Mouse (Mus musculus) stomach, embryonic 16.5 days (tissue): ENCODE data around the gene Tmem35b. TPM values are rescaled to one million over a fixed set of nuclear protein-coding genes. Genes with fewer than 3 reads are reported as not detected.
A peak's percentile ranks its signal among the peaks of the same experiment; 100 is the strongest.

Source experiments
- ATAC-seq: fragments of 200-750 bp; cut with Nextera tagmentation; 2 replicates; pipeline ENCODE4 v1.8.0; 2017; ENCODE audit warnings: moderate number of reproducible peaks, moderate TSS enrichment; ENCODE audit not compliant: insufficient read depth, low FRiP score
- H3K27ac ChIP-seq: fragments of 300-500 bp; sonication (generic); 2 replicates; pipeline ENCODE4 v1.5.1; 2014; ENCODE audit warnings: low read length
- H3K27me3 ChIP-seq: fragments of 300-500 bp; sonication (generic); 2 replicates; pipeline ENCODE4 v1.6.1; 2014; ENCODE audit warnings: low read length, control low read depth, mixed read lengths; ENCODE audit not compliant: control insufficient read depth, insufficient read depth
- H3K36me3 ChIP-seq: fragments of 300-500 bp; sonication (generic); 2 replicates; pipeline ENCODE4 v1.6.1; 2014; ENCODE audit warnings: low read length; ENCODE audit not compliant: control insufficient read depth, insufficient read depth
- H3K4me1 ChIP-seq: fragments of 300-500 bp; sonication (generic); 2 replicates; pipeline ENCODE4 v1.6.1; 2014; ENCODE audit warnings: low read length, control low read depth, mixed read lengths; ENCODE audit not compliant: control insufficient read depth, insufficient read depth
- H3K4me2 ChIP-seq: fragments of 300-500 bp; sonication (generic); 2 replicates; pipeline ENCODE4 v1.6.1; 2014; ENCODE audit warnings: low read depth, low read length, mixed read lengths
- H3K4me3 ChIP-seq: fragments of 300-500 bp; sonication (generic); replicated peaks from 2 replicates; pipeline ENCODE4 v1.5.1; 2014; ENCODE audit warnings: mild to moderate bottlenecking, low read length
- H3K9ac ChIP-seq: fragments of 300-500 bp; sonication (generic); 2 replicates; pipeline ENCODE4 v1.6.1; 2014; ENCODE audit warnings: low read length
- H3K9me3 ChIP-seq: fragments of 300-500 bp; sonication (generic); replicated peaks from 2 replicates; pipeline ENCODE4 v1.6.1; 2016; ENCODE audit warnings: low read length, control low read depth; ENCODE audit not compliant: control insufficient read depth
- WGBS: fragments of 180-500 bp; shearing (Covaris S2); extraction: QIAGEN DNeasy Blood & Tissue Kit; methylation state at CpG from one replicate; pipeline ENCODE4 v1.1.7; 2014; 5-methylcytosine and 5-hydroxymethylcytosine counted together
- polyA plus RNA-seq: library from polyadenylated mRNA; unstranded; fragments of >200 nt; fragmentation: Nextera tagmentation; extraction: Ambion mirVana; gene quantifications from 2 replicates; pipeline ENCODE4 v1.2.1, GENCODE M21; 2015

Gene Tmem35b
- polyA plus RNA-seq, 1 experiment from 2014 or later, result 20.1 TPM

DNA sequence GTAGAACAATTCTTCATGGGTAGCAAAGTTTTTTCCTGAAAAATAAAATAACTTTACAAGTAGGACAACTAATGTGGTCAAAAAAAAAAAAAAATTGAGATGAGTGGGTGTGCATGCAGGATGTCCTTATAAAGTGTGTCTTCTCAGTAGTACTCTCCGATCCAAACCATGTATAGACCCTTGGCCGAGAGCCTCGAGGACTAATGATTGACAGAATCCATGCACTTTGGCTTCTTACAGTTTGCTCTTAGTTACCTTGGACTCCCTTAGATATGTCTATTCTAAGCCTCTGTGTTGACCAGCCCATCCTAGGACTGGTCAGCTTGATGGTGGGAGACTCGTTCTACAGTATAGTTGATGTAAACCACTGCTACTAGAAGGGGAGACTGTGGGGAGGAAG lies 15.9 kb upstream of the Tmem35b start:
- H3K4me2 ChIP-seq, result no peak overlapping the region
- no peak for ATAC-seq
- H3K4me3 ChIP-seq, result no peak overlapping the region
- no peaks in the 10 kb centered on the region for H3K4me1 ChIP-seq
- no peaks in the 10 kb centered on the region for H3K27me3 ChIP-seq
- no peak overlapping the region for H3K27ac ChIP-seq
- H3K36me3 ChIP-seq, result no peaks in the 10 kb centered on the region
- 97% methylated on average over 4 of the region's 4 CpGs for WGBS
- no peak overlapping the region for H3K9ac ChIP-seq
- peaks cover 3% of the 10 kb centered on the region; the same call in 1 of the 2 replicates for H3K9me3 ChIP-seq

GRCm38 (mm10) chr4:127110570-127110969 lies 12.9 kb upstream of the Tmem35b start:
- Histone ChIP-seq H3K4me3 (no peak overlapping the region), H3K4me1 (no peaks in the 10 kb centered on the region), H3K4me2 (no peak overlapping the region), H3K27ac (no peak overlapping the region), H3K36me3 (no peaks in the 10 kb centered on the region), H3K27me3 (no peaks in the 10 kb centered on the region), H3K9ac (no peak overlapping the region), H3K9me3 (peaks cover 3% of the 10 kb centered on the region; the same call in 1 of the 2 replicates)
- ATAC-seq, result no peak
- 75% methylated on average over 4 of the region's 4 CpGs for WGBS

DNA sequence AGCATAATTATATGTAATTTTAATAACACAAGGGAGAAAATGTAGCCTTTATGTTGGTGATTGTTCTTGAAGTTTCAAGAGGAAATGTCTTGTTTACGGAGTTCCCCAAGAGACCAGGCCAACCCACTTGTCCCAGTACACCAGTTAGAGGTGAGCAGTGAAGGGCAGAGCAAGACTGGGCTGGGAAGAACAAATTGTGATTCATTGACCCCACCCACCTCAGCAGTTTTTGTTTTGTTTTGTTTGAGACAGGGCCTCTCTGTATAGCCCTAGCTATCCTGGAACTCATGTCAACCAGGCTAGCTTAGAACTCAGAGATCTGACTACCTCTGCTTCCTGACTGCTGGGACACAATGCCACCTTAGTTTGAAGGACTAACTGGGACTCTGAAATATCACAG lies 840 bp downstream of the Tmem35b start:
- Histone ChIP-seq H3K4me1 (no peaks in the 10 kb centered on the region), H3K27me3 (no peaks in the 10 kb centered on the region), H3K4me2 (no peak overlapping the region), H3K4me3 (no peak overlapping the region), H3K9ac (no peak overlapping the region), H3K36me3 (no peaks in the 10 kb centered on the region), H3K9me3 (no peaks in the 10 kb centered on the region), H3K27ac (no peak overlapping the region)
- 82% methylated on average over 1 of the region's 1 CpGs for WGBS
- ATAC-seq, result no peak

DNA sequence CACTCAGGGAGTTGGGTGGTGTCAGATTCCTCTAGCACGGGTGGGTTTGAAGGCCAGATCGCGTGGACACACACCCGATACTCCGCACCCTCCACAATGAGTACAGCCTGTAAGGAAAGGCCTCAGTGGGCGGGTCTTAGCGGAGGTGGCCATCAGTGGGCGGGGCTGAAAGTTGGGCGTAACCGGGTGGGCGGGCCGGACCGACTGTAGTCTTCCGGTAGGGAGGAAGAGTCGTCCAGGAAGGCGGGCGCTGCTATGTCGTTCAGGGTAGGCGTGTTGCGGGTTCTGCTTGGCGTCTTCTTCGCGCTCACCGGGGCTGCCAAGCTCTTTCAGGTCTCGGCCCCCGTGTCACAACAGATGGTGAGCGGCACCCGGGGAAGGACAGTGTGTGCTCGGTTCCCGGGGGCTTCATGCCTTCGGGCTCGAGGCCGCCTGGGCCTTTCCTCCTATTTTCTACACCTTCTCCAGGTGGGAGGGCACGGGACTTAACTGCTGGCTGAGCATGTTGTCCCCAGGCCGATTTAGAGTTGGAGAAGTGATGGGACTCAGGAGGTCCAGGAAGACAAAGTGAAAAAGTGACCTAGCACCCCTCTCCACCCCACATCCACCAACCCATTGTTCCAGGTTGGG lies 2.5 kb downstream of the Tmem35b start:
- no peak overlapping the region for H3K27ac ChIP-seq
- H3K36me3 ChIP-seq, result no peaks in the 10 kb centered on the region
- H3K9ac ChIP-seq, result peak overlapping the region; percentile 79
- peak; percentile 98 for ATAC-seq
- no peaks in the 10 kb centered on the region for H3K27me3 ChIP-seq
- H3K9me3 ChIP-seq, result no peaks in the 10 kb centered on the region
- H3K4me2 ChIP-seq, result peak overlapping the region; percentile 80
- H3K4me1 ChIP-seq, result no peaks in the 10 kb centered on the region
- under 1% methylated on average over 35 of the region's 35 CpGs for WGBS
- H3K4me3 ChIP-seq, result peak overlapping the region; percentile 68

- no peak overlapping the region for H3K4me2 ChIP-seq
- no peak overlapping the region for H3K27ac ChIP-seq
- no peak overlapping the region for H3K4me3 ChIP-seq
- no peak for ATAC-seq
- WGBS, result 32% methylated on average over 1 of the region's 1 CpGs
- H3K9me3 ChIP-seq, result no peaks in the 10 kb centered on the region
- H3K36me3 ChIP-seq, result no peaks in the 10 kb centered on the region
- no peak overlapping the region for H3K9ac ChIP-seq
- no peaks in the 10 kb centered on the region for H3K4me1 ChIP-seq
- H3K27me3 ChIP-seq, result no peaks in the 10 kb centered on the region
Observed at GRCm38 (mm10) chr4:127134687-127135086, 11.2 kb downstream of the Tmem35b start.

DNA sequence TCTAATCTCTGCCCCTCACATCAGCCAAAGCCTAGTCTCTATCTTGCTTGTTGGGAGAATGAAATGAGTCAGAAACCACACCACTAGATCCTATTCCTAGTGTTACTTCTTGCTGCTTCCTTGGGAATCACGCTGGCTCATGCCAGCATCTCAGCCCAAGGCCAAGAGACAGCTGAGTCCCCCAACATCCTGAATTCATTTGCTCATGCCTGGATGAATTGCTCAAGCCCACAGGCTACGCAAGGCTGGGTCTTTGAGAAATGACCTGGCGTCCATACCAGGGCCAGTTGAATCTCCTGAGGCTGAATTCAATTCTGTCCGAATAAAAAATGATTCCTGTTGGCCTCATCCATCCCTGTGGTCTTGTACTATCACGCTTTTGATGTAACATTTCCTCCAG lies 14.1 kb downstream of the Tmem35b start:
- H3K27ac ChIP-seq, result no peak overlapping the region
- H3K27me3 ChIP-seq, result no peaks in the 10 kb centered on the region
- H3K9ac ChIP-seq, result no peak overlapping the region
- no peak for ATAC-seq
- H3K4me2 ChIP-seq, result no peak overlapping the region
- 83% methylated on average over 5 of the region's 5 CpGs for WGBS
- no peaks in the 10 kb centered on the region for H3K4me1 ChIP-seq
- H3K9me3 ChIP-seq, result no peaks in the 10 kb centered on the region
- no peak overlapping the region for H3K4me3 ChIP-seq
- no peaks in the 10 kb centered on the region for H3K36me3 ChIP-seq

GRCm38 (mm10) chr4:127138486-127138885 lies 15.0 kb downstream of the Tmem35b start:
- Histone ChIP-seq H3K4me3 (no peak overlapping the region), H3K36me3 (no peaks in the 10 kb centered on the region), H3K4me2 (no peak overlapping the region), H3K27ac (no peak overlapping the region), H3K4me1 (no peaks in the 10 kb centered on the region), H3K27me3 (no peaks in the 10 kb centered on the region), H3K9ac (no peak overlapping the region), H3K9me3 (no peaks in the 10 kb centered on the region)
- WGBS, result 45% methylated on average over 6 of the region's 6 CpGs
- no peak; the same call in 1 of the 2 replicates for ATAC-seq

DNA sequence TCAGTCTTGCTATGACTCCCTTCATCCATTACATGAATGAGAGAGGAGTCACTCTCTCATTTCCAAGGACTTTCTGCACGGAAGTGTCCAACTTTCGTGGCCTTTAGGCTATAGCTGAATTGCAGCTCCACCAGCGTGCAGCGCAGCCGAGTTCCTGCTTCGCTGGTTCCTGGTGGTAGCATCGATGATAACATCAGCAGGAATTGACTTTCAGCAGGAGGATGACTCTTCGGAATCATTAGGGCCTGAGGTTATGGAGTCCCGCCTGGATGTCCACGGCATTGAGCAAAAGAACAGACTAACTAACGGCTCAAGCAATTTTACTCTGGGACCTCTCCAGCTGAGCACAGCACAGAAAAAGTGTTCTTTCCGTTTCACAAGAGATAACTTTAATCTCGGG lies 26.5 kb downstream of the Tmem35b start:
- no peak overlapping the region for H3K4me2 ChIP-seq
- H3K9ac ChIP-seq, result no peak overlapping the region
- H3K36me3 ChIP-seq, result no peaks in the 10 kb centered on the region
- H3K4me1 ChIP-seq, result no peaks in the 10 kb centered on the region
- ATAC-seq, result no peak
- WGBS, result 84% methylated on average over 13 of the region's 13 CpGs
- H3K4me3 ChIP-seq, result no peak overlapping the region
- no peaks in the 10 kb centered on the region for H3K27me3 ChIP-seq
- H3K9me3 ChIP-seq, result no peaks in the 10 kb centered on the region
- H3K27ac ChIP-seq, result no peak overlapping the region

- Histone ChIP-seq H3K4me1 (no peaks in the 10 kb centered on the region), H3K27me3 (no peaks in the 10 kb centered on the region), H3K9ac (no peak overlapping the region), H3K4me2 (no peak overlapping the region), H3K4me3 (no peak overlapping the region), H3K36me3 (no peaks in the 10 kb centered on the region), H3K9me3 (no peaks in the 10 kb centered on the region), H3K27ac (no peak overlapping the region)
- WGBS, result 55% methylated on average over 1 of the region's 1 CpGs
- no peak for ATAC-seq
Observed at GRCm38 (mm10) chr4:127153345-127153744, 29.9 kb downstream of the Tmem35b start.
